Mouse (Mus musculus) heart, adult 2 months (tissue): ENCODE data around the gene Grm1.

Experiments
- CTCF ChIP-seq: fragments of 200-600 bp; IDR thresholded peaks from 2 replicates; pipeline ENCODE4 v1.8.1; 2022; ENCODE audit warnings: antibody characterized with exemption, mild to moderate bottlenecking, moderate library complexity
- EP300 ChIP-seq: fragments of 200-500 bp; IDR thresholded peaks from 2 replicates; pipeline ENCODE4 v1.6.1; 2011; ENCODE audit warnings: low read depth, low read length, control low read depth; ENCODE audit not compliant: insufficient read depth
- POLR2A ChIP-seq: fragments of 200-500 bp; IDR thresholded peaks from 2 replicates; pipeline ENCODE4 v1.6.1; 2011; ENCODE audit warnings: mild to moderate bottlenecking, low read depth, low read length, control low read depth; ENCODE audit not compliant: insufficient read depth

GRCm38 (mm10) chr10:10741314-10741713, 340.8 kb downstream of the Grm1 start:
- no peak for TF ChIP-seq EP300
- no peak for TF ChIP-seq CTCF
- no peak for TF ChIP-seq POLR2A
